Mouse (Mus musculus): ENCODE results near the gene Pcolce2.

- peak; percentile 62; the same call in 1 of the 2 replicates for TF ChIP-seq CTCF (IDR thresholded peaks at IDR 0.05; ENCODE audit: extremely low read depth, insufficient read length, insufficient replicate concordance, low read depth, low read length)
- no peak for TF ChIP-seq POLR2A (IDR thresholded peaks at IDR 0.05; ENCODE audit: low read depth, low read length)
These were observed 50.7 kb downstream of the Pcolce2 start for GRCm38 (mm10) chr9:95688064-95688463.
